Mouse (Mus musculus): ENCODE measurements around the gene Igf2r.

- TF ChIP-seq CTCF (conservative IDR thresholded peaks at IDR 0.05; ENCODE audit: insufficient read depth, insufficient read length, low read depth, low read length) (no peak), POLR2A (IDR thresholded peaks at IDR 0.05; ENCODE audit: low read depth, low read length) (no peak)
These were observed 92.3 kb downstream of the Igf2r start for GRCm38 (mm10) chr17:12677139-12677538.
